Mouse (Mus musculus): ENCODE results near the gene Ckap4. TPM values are rescaled to one million over a fixed set of nuclear protein-coding genes. Genes with fewer than 3 reads are reported as not detected.

The Ckap4 gene
- polyA plus RNA-seq, 1 experiment, result 10.5 TPM

DNA sequence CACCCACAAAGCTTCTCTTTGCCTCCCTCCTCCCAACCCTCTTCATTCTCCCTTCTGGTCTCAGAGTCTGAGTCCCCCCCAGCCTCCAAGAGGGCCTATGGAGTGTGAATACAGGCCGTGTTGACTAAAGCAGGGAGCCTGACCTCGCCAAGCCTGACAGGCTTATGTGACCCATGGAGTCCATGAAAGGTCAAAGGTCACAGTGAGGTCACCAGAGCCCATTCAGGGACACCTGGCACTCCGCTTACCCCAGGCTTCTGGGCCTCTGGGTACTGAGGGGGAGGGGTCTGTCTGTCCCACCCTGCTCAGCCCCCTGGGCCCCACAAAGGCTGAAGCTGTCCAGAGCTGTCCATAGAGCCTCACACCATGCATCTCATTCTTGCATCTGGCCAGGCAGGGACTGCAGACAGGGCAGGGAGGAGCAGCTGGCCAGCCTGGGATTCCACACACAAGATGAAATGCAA is 56.2 kb downstream of the Ckap4 start:
- WGBS, result 76% methylated on average over 3 of the region's 3 CpGs
- no peak for DNase-seq (ENCODE audit: low read depth in 1 of 2, low spot score in 2 of 2)
- Histone ChIP-seq H3K36me3 (ENCODE audit: control insufficient read depth, insufficient read depth, low read length) (no peaks in the 10 kb centered on the region), H3K4me3 (ENCODE audit: extremely low read depth, insufficient read depth, insufficient read length) (no peak overlapping the region), H3K4me1 (ENCODE audit: control insufficient read depth, insufficient read depth, insufficient read length) (peaks cover 7% of the 10 kb centered on the region), H3K27me3 (ENCODE audit: control insufficient read depth, insufficient read depth, low read length) (no peaks in the 10 kb centered on the region), H3K27ac (ENCODE audit: insufficient read depth, low read length) (no peak overlapping the region)
- TF ChIP-seq POLR2A (IDR thresholded peaks at IDR 0.05; ENCODE audit: low read depth, low read length) (no peak), CTCF (IDR thresholded peaks at IDR 0.05; ENCODE audit: extremely low read depth, insufficient read depth, insufficient read length, insufficient replicate concordance) (no peak)

DNA sequence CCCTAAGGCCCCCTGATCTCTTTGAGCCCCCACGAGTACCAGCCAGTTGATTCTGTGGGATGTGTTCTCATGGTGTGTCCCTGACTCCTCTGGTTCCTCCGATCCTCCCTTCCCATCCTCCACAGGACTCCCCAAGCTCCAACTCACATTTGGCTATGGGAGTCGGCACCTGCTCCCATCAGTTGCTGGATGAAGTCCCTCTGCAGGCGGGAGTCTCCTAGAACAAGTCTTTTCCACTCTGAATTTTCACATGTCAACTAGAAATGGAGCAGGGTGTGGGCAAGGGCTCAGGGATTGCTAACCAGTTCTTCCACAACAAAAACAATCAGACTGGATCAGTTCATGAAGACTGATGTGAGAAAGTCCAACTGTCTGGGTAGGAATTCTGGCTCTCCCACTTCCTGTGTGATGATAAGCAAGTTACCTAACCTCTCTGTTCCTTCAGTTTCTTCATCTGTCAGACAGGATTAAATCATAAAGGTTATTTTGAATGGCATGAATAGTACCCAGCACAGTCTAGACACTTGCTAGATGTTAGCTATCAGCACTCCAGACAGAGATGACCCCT is 56.7 kb downstream of the Ckap4 start:
- WGBS, result 92% methylated on average over 4 of the region's 4 CpGs
- H3K36me3 ChIP-seq (ENCODE audit: control insufficient read depth, insufficient read depth, low read length), result no peaks in the 10 kb centered on the region
- no peaks in the 10 kb centered on the region for H3K27me3 ChIP-seq (ENCODE audit: control insufficient read depth, insufficient read depth, low read length)
- no peak overlapping the region for H3K4me3 ChIP-seq (ENCODE audit: extremely low read depth, insufficient read depth, insufficient read length)
- H3K4me1 ChIP-seq (ENCODE audit: control insufficient read depth, insufficient read depth, insufficient read length), result peaks cover 7% of the 10 kb centered on the region
- no peak for DNase-seq (ENCODE audit: low read depth in 1 of 2, low spot score in 2 of 2)
- TF ChIP-seq CTCF (IDR thresholded peaks at IDR 0.05; ENCODE audit: extremely low read depth, insufficient read depth, insufficient read length, insufficient replicate concordance) (no peak), POLR2A (IDR thresholded peaks at IDR 0.05; ENCODE audit: low read depth, low read length) (no peak)
- no peak overlapping the region for H3K27ac ChIP-seq (ENCODE audit: insufficient read depth, low read length)

Other genes with a start within 250 kb of the Ckap4 start
- 7.0 and 8.3 TPM in 2 replicates for gene Nuak1, start 93.5 kb downstream of the Ckap4 start, polyA plus RNA-seq (2012; rRNA removed)
- 81.2 and 103 TPM in 2 replicates for gene Tcp11l2, start 42.6 kb upstream of the Ckap4 start, polyA plus RNA-seq (2012; rRNA removed)
- gene Polr3b, start 88.2 kb upstream of the Ckap4 start, polyA plus RNA-seq (2012; rRNA removed), result 4.5 and 4.8 TPM in 2 replicates
- not detected in 2 replicates for gene Rfx4, start 222.0 kb upstream of the Ckap4 start, polyA plus RNA-seq (2012; rRNA removed)